Mouse (Mus musculus) olfactory bulb, adult 2 months (tissue): ENCODE measurements at regions not wholly inside any gene's neighbourhood (a gene's known extent, or its start where the extent isn't known, plus 50 kb on each side); places are given as distances from the start of the nearest gene placed in this dataset.

ENCODE experiments used
- CTCF ChIP-seq: fragments of 200-500 bp; IDR thresholded peaks from 2 replicates; pipeline ENCODE4 v1.5.1; 2012; ENCODE audit warnings: low read depth, mild to moderate bottlenecking, low read length, moderate library complexity; ENCODE audit not compliant: insufficient read depth
- POLR2A ChIP-seq: fragments of 200-500 bp; IDR thresholded peaks from 2 replicates; pipeline ENCODE4 v1.6.1; 2012; ENCODE audit warnings: mild to moderate bottlenecking, low read depth, low read length, moderate library complexity; ENCODE audit not compliant: insufficient read depth

- TF ChIP-seq CTCF = no peak
- TF ChIP-seq POLR2A = no peak
Measured at GRCm38 (mm10) chr7:35958052-35958451, 155.2 kb upstream of the Zfp507 start.
